Mouse (Mus musculus) activated CD4-positive, CD25-positive, alpha-beta regulatory T cell (primary cell): ENCODE results near the gene Loxl3. TPM values are rescaled to one million over a fixed set of nuclear protein-coding genes. Genes with fewer than 3 reads are reported as not detected.

ENCODE experiments used
- polyA plus RNA-seq, 2 experiments: library from polyadenylated mRNA; unstranded; fragments of 100-300 nt; shearing (Covaris generic); gene quantifications; one replicate each; pipeline ENCODE4 v1.2.1; 2017

Loxl3 gene
- under 1 TPM; 0.33 to 0.43 TPM for polyA plus RNA-seq

GRCm38 (mm10) chr6:83033249-83034185 is at the start of gene Loxl3, which contains the start of gene Dok1:
Gene Loxl3, plus strand, starts transcription at chr6:83034173.
Gene Dok1, minus strand, starts transcription at chr6:83033471.

GRCm38 (mm10) chr6:83054074-83054851 is 20.3 kb downstream of the Loxl3 start, which contains the start of gene Aup1:
Gene Aup1, plus strand, starts transcription at chr6:83054521.

GRCm38 (mm10) chr6:83054871-83055431 is 21.0 kb downstream of the Loxl3 start, which contains the start of gene Htra2:
Gene Htra2, minus strand, starts transcription at chr6:83055273.

GRCm38 (mm10) chr6:83057790-83058189 is 23.8 kb downstream of the Loxl3 start, which contains the start of gene Dqx1:
Gene Dqx1, plus strand, starts transcription at chr6:83057844.

GRCm38 (mm10) chr6:83070247-83070310 is 36.1 kb downstream of the Loxl3 start, which contains the start of gene Tlx2:
Gene Tlx2, minus strand, starts transcription at chr6:83070293.

GRCm38 (mm10) chr6:83077630-83078323 is 43.8 kb downstream of the Loxl3 start, which contains the start of gene Pcgf1:
Gene Pcgf1, plus strand, starts transcription at chr6:83077869.

GRCm38 (mm10) chr6:83086121-83087035 is 52.4 kb downstream of the Loxl3 start, which contains the start of gene Lbx2:
Gene Lbx2, plus strand, starts transcription at chr6:83086367.

GRCm38 (mm10) chr6:83101316-83101687 is 67.3 kb downstream of the Loxl3 start, which contains the start of the genes Ccdc142 and Gm42688:
Gene Ccdc142, plus strand, starts transcription at chr6:83101601.
Gene Gm42688, plus strand, starts transcription at chr6:83101617.

Other genes with a start within 250 kb of the Loxl3 start
- 10 to 100 TPM in 1 of 2 experiments, 1 to 10 TPM in 1; 7.2 to 10.4 TPM for gene Sema4f, start 94.4 kb upstream of the Loxl3 start, polyA plus RNA-seq
- under 1 TPM; 0.20 to 0.56 TPM for gene M1ap, start 87.3 kb upstream of the Loxl3 start, polyA plus RNA-seq
- 10 to 100 TPM; 32.4 to 50.7 TPM for gene Dok1, start 702 bp upstream of the Loxl3 start, polyA plus RNA-seq
- 100 to 1,000 TPM; 423 to 439 TPM for gene Aup1, start 20.3 kb downstream of the Loxl3 start, polyA plus RNA-seq
- gene Htra2, start 21.1 kb downstream of the Loxl3 start, polyA plus RNA-seq, result 10 to 100 TPM; 41.1 to 48.9 TPM
- 1 to 10 TPM in 1 of 2 experiments, under 1 TPM in 1; 0.52 to 2.8 TPM for gene Dqx1, start 23.7 kb downstream of the Loxl3 start, polyA plus RNA-seq
- under 1 TPM in 1 of 2 experiments, not detected in 1; 0.11 TPM for gene Tlx2, start 36.1 kb downstream of the Loxl3 start, polyA plus RNA-seq
- 10 to 100 TPM; 34.0 to 46.7 TPM for gene Pcgf1, start 43.7 kb downstream of the Loxl3 start, polyA plus RNA-seq
- gene Lbx2, start 52.2 kb downstream of the Loxl3 start, polyA plus RNA-seq, result under 1 TPM; 0.22 to 0.33 TPM
- gene Ccdc142, start 67.4 kb downstream of the Loxl3 start, polyA plus RNA-seq, result 1 to 10 TPM; 3.9 to 7.1 TPM
- 1 to 10 TPM; 6.6 to 8.2 TPM for gene Gm42688, start 67.4 kb downstream of the Loxl3 start, polyA plus RNA-seq
- gene Mrpl53, start 74.9 kb downstream of the Loxl3 start, polyA plus RNA-seq, result 10 to 100 TPM; 51.7 to 65.2 TPM
- gene Mogs, start 81.3 kb downstream of the Loxl3 start, polyA plus RNA-seq, result 10 to 100 TPM; 86.0 to 98.4 TPM
- gene Wbp1, start 87.4 kb downstream of the Loxl3 start, polyA plus RNA-seq, result 10 to 100 TPM; 63.4 to 63.9 TPM
- gene Ino80b, start 91.3 kb downstream of the Loxl3 start, polyA plus RNA-seq, result 10 to 100 TPM; 38.5 to 41.6 TPM
- under 1 TPM; 0.26 to 0.30 TPM for gene Rtkn, start 101.3 kb downstream of the Loxl3 start, polyA plus RNA-seq
- gene Wdr54, start 122.2 kb downstream of the Loxl3 start, polyA plus RNA-seq, result under 1 TPM; 0.38 to 0.82 TPM
- gene 1700003E16Rik, start 122.2 kb downstream of the Loxl3 start, polyA plus RNA-seq, result not detected
- 10 to 100 TPM; 43.0 to 63.2 TPM for gene Dctn1, start 131.7 kb downstream of the Loxl3 start, polyA plus RNA-seq
- under 1 TPM; 0.06 to 0.57 TPM for gene Slc4a5, start 185.7 kb downstream of the Loxl3 start, polyA plus RNA-seq